Mouse (Mus musculus): Measurements from ENCODE around the gene Olfr78. TPM values are rescaled to one million over a fixed set of nuclear protein-coding genes. Genes with fewer than 3 reads are reported as not detected.

The Olfr78 gene
- not detected for polyA plus RNA-seq (2017; shearing (Covaris generic))

GRCm38 (mm10) chr7:102759266-102759665, at the start of gene Olfr78, which contains the start of gene Olfr560:
TSS of gene Olfr78 (minus strand) at chr7:102759471.
TSS of gene Olfr560 (minus strand) at chr7:102759366.

GRCm38 (mm10) chr7:102803180-102803579, 43.9 kb upstream of the Olfr78 start, which contains the start of gene Olfr564:
TSS of gene Olfr564 (plus strand) at chr7:102803480.

GRCm38 (mm10) chr7:102770921-102771320, 11.7 kb upstream of the Olfr78 start, which contains the start of gene Olfr561:
TSS of gene Olfr561 (plus strand) at chr7:102771221.

GRCm38 (mm10) chr7:102727391-102727790, 31.9 kb downstream of the Olfr78 start, which contains the start of gene Olfr559:
TSS of gene Olfr559 (minus strand) at chr7:102727491.

GRCm38 (mm10) chr7:102718970-102719369, 40.3 kb downstream of the Olfr78 start, which contains the start of gene Olfr33:
TSS of gene Olfr33 (minus strand) at chr7:102719070.

GRCm38 (mm10) chr7:102701915-102702314, 57.4 kb downstream of the Olfr78 start, which contains the start of gene Olfr558:
TSS of gene Olfr558 (plus strand) at chr7:102702215.

GRCm38 (mm10) chr7:102695358-102696125, 63.7 kb downstream of the Olfr78 start, which contains the start of gene Olfr557:
TSS of gene Olfr557 (plus strand) at chr7:102695910.

Other genes starting within 250 kb of the Olfr78 start
- not detected for gene Olfr547, start 224.7 kb downstream of the Olfr78 start, polyA plus RNA-seq (2017; shearing (Covaris generic))
- gene Olfr548-ps1, start 218.6 kb downstream of the Olfr78 start, polyA plus RNA-seq (2017; shearing (Covaris generic)), result not detected
- not detected for gene Olfr549, start 209.6 kb downstream of the Olfr78 start, polyA plus RNA-seq (2017; shearing (Covaris generic))
- 94.3 TPM for gene Trim21, start 194.0 kb downstream of the Olfr78 start, polyA plus RNA-seq (2017; shearing (Covaris generic))
- 0.04 TPM for gene Olfr550, start 188.0 kb downstream of the Olfr78 start, polyA plus RNA-seq (2017; shearing (Covaris generic))
- not detected for gene Olfr551, start 167.6 kb downstream of the Olfr78 start, polyA plus RNA-seq (2017; shearing (Covaris generic))
- not detected for gene Olfr552, start 161.7 kb downstream of the Olfr78 start, polyA plus RNA-seq (2017; shearing (Covaris generic))
- gene Olfr553, start 141.3 kb downstream of the Olfr78 start, polyA plus RNA-seq (2017; shearing (Covaris generic)), result not detected
- gene Olfr554, start 121.0 kb downstream of the Olfr78 start, polyA plus RNA-seq (2017; shearing (Covaris generic)), result 0.31 TPM
- gene Olfr555, start 100.6 kb downstream of the Olfr78 start, polyA plus RNA-seq (2017; shearing (Covaris generic)), result not detected
- not detected for gene Olfr556, start 94.6 kb downstream of the Olfr78 start, polyA plus RNA-seq (2017; shearing (Covaris generic))
- 16.9 TPM for gene Trim68, start 72.1 kb downstream of the Olfr78 start, polyA plus RNA-seq (2017; shearing (Covaris generic))
- gene Olfr557, start 63.6 kb downstream of the Olfr78 start, polyA plus RNA-seq (2017; shearing (Covaris generic)), result not detected
- not detected for gene Olfr558, start 57.3 kb downstream of the Olfr78 start, polyA plus RNA-seq (2017; shearing (Covaris generic))
- not detected for gene Olfr33, start 40.4 kb downstream of the Olfr78 start, polyA plus RNA-seq (2017; shearing (Covaris generic))
- not detected for gene Olfr559, start 32.0 kb downstream of the Olfr78 start, polyA plus RNA-seq (2017; shearing (Covaris generic))
- not detected for gene Olfr560, start 105 bp downstream of the Olfr78 start, polyA plus RNA-seq (2017; shearing (Covaris generic))
- gene Olfr561, start 11.8 kb upstream of the Olfr78 start, polyA plus RNA-seq (2017; shearing (Covaris generic)), result not detected
- not detected for gene Olfr564, start 44.0 kb upstream of the Olfr78 start, polyA plus RNA-seq (2017; shearing (Covaris generic))
- gene Olfr566, start 99.3 kb upstream of the Olfr78 start, polyA plus RNA-seq (2017; shearing (Covaris generic)), result not detected
- gene Olfr568, start 117.7 kb upstream of the Olfr78 start, polyA plus RNA-seq (2017; shearing (Covaris generic)), result 0.25 TPM
- not detected for gene Olfr569, start 131.4 kb upstream of the Olfr78 start, polyA plus RNA-seq (2017; shearing (Covaris generic))
- gene Olfr570, start 135.1 kb upstream of the Olfr78 start, polyA plus RNA-seq (2017; shearing (Covaris generic)), result not detected
- gene Olfr571, start 158.1 kb upstream of the Olfr78 start, polyA plus RNA-seq (2017; shearing (Covaris generic)), result not detected
- not detected for gene Olfr572, start 164.9 kb upstream of the Olfr78 start, polyA plus RNA-seq (2017; shearing (Covaris generic))
- gene Olfr573-ps1, start 183.1 kb upstream of the Olfr78 start, polyA plus RNA-seq (2017; shearing (Covaris generic)), result not detected
- not detected for gene Olfr574, start 189.0 kb upstream of the Olfr78 start, polyA plus RNA-seq (2017; shearing (Covaris generic))
- gene Olfr575, start 199.3 kb upstream of the Olfr78 start, polyA plus RNA-seq (2017; shearing (Covaris generic)), result not detected
- not detected for gene Olfr576, start 203.2 kb upstream of the Olfr78 start, polyA plus RNA-seq (2017; shearing (Covaris generic))
- gene Olfr577, start 216.5 kb upstream of the Olfr78 start, polyA plus RNA-seq (2017; shearing (Covaris generic)), result not detected
- not detected for gene Olfr578, start 229.9 kb upstream of the Olfr78 start, polyA plus RNA-seq (2017; shearing (Covaris generic))